Mouse (Mus musculus) small intestine, adult 2 months (tissue): ENCODE measurements at regions not wholly inside any gene's neighbourhood (a gene's known extent, or its start where the extent isn't known, plus 50 kb on each side); places are given as distances from the start of the nearest gene placed in this dataset.

Experiments used
- CTCF ChIP-seq: fragments of 200-500 bp; IDR thresholded peaks from 2 replicates; pipeline ENCODE4 v1.5.1; 2012; ENCODE audit warnings: low read depth, mild to moderate bottlenecking, control low read depth, inconsistent platforms, low read length, moderate library complexity, mixed read lengths; ENCODE audit not compliant: insufficient replicate concordance, insufficient read length; ENCODE audit errors: extremely low read depth
- POLR2A ChIP-seq: fragments of 200-500 bp; IDR thresholded peaks from 2 replicates; pipeline ENCODE4 v1.6.1; 2012; ENCODE audit warnings: low read depth, mild to moderate bottlenecking, control low read depth, inconsistent platforms, low read length, moderate library complexity

- no peak for TF ChIP-seq CTCF
- TF ChIP-seq POLR2A: no peak
Measured at GRCm38 (mm10) chr9:85127107-85127506, 185.5 kb upstream of the Gm11114 start.
